Mouse (Mus musculus): ENCODE measurements around the gene Trim17.
"Not testable (repeated sequence)": the region's sequence is repeated elsewhere in the genome, so short reads cannot be mapped to it uniquely, and the experiment has no call there.

Gene Trim17

GRCm38 (mm10) chr11:58947798-58948528, 6.5 kb upstream of the Trim17 start:
- DNase-seq: peak; percentile 66

GRCm38 (mm10) chr11:58948542-58949479, 5.7 kb upstream of the Trim17 start, which contains the start of gene Hist3h2ba:
Gene Hist3h2ba, plus strand, starts transcription at chr11:58948920.
- peak; percentile 80 for DNase-seq

- peak; percentile 66 for DNase-seq
Observed at GRCm38 (mm10) chr11:58949480-58950431, 4.7 kb upstream of the Trim17 start.

GRCm38 (mm10) chr11:58951210-58951609, 3.3 kb upstream of the Trim17 start:
- no peak for DNase-seq

- peak; percentile 40 for DNase-seq
Observed at GRCm38 (mm10) chr11:58953351-58954169, 925 bp upstream of the Trim17 start.

GRCm38 (mm10) chr11:58954170-58954419, 390 bp upstream of the Trim17 start:
- not testable (repeated sequence) for DNase-seq

- peak; percentile 11 for DNase-seq
Observed at GRCm38 (mm10) chr11:58955143-58955867, 820 bp downstream of the Trim17 start.

- no peak for DNase-seq
Observed at GRCm38 (mm10) chr11:58955868-58956257, 1.4 kb downstream of the Trim17 start.

GRCm38 (mm10) chr11:58957226-58957914, 2.9 kb downstream of the Trim17 start:
- peak; percentile 57 for DNase-seq

GRCm38 (mm10) chr11:58958536-58958935, 4.1 kb downstream of the Trim17 start:
- no peak for DNase-seq

GRCm38 (mm10) chr11:58959186-58959825, 4.8 kb downstream of the Trim17 start:
- DNase-seq: no peak

- peak; percentile 77 for DNase-seq
Observed at GRCm38 (mm10) chr11:58959921-58960465, 5.5 kb downstream of the Trim17 start.

GRCm38 (mm10) chr11:58961364-58962177, 7.1 kb downstream of the Trim17 start:
- no peak for DNase-seq

GRCm38 (mm10) chr11:58963543-58963942, 9.1 kb downstream of the Trim17 start:
- DNase-seq: no peak

GRCm38 (mm10) chr11:58964216-58964615, 9.7 kb downstream of the Trim17 start:
- no peak for DNase-seq

GRCm38 (mm10) chr11:58965001-58965760, 10.7 kb downstream of the Trim17 start:
- no peak for DNase-seq

- no peak for DNase-seq
Observed at GRCm38 (mm10) chr11:58967346-58967745, 12.9 kb downstream of the Trim17 start.

GRCm38 (mm10) chr11:58968551-58968950, 14.1 kb downstream of the Trim17 start:
- no peak for DNase-seq

Measured in right cerebral cortex, postnatal 25 days (tissue).